Mouse (Mus musculus) kidney, postnatal 10 days (tissue): Measurements from ENCODE around the gene Tamm41.

Experiments used
- DNase-seq: peaks from one replicate; pipeline ENCODE4 v3.0.0; 2021; ENCODE audit warnings: mixed read lengths

Gene Tamm41

GRCm38 (mm10) chr6:114970386-114970785 is 67.3 kb downstream of the Tamm41 start:
- no peak for DNase-seq

GRCm38 (mm10) chr6:114969213-114970120 is 68.2 kb downstream of the Tamm41 start, which contains the start of gene Vgll4:
Gene Vgll4, minus strand, starts transcription at chr6:114969994.
- peak; percentile 85 for DNase-seq

GRCm38 (mm10) chr6:114968361-114969212 is 69.1 kb downstream of the Tamm41 start:
- DNase-seq, result peak; percentile 94

GRCm38 (mm10) chr6:114967623-114968022 is 70.1 kb downstream of the Tamm41 start:
- DNase-seq, result no peak

GRCm38 (mm10) chr6:114966396-114967154 is 71.1 kb downstream of the Tamm41 start:
- DNase-seq, result no peak

- no peak for DNase-seq
Observed at GRCm38 (mm10) chr6:114965802-114966201, 71.9 kb downstream of the Tamm41 start.

GRCm38 (mm10) chr6:114965396-114965795 is 72.3 kb downstream of the Tamm41 start:
- no peak for DNase-seq

GRCm38 (mm10) chr6:114964235-114964634 is 73.4 kb downstream of the Tamm41 start:
- DNase-seq, result peak; percentile 18

- no peak for DNase-seq
Observed at GRCm38 (mm10) chr6:114963636-114964035, 74.0 kb downstream of the Tamm41 start.

GRCm38 (mm10) chr6:114961276-114962068 is 76.2 kb downstream of the Tamm41 start:
- peak; percentile 18 for DNase-seq

- no peak for DNase-seq
Observed at GRCm38 (mm10) chr6:114959012-114959398, 78.7 kb downstream of the Tamm41 start.

GRCm38 (mm10) chr6:114958249-114959011 is 79.2 kb downstream of the Tamm41 start:
- DNase-seq, result no peak

- DNase-seq, result no peak
Observed at GRCm38 (mm10) chr6:114957756-114958155, 79.9 kb downstream of the Tamm41 start.

- no peak for DNase-seq
Observed at GRCm38 (mm10) chr6:114954496-114954895, 83.2 kb downstream of the Tamm41 start.
